Mouse (Mus musculus) natural killer cell, adult 2 months (primary cell): ENCODE results near the gene Gm10097.

ENCODE experiments used
- DNase-seq, 2 experiments: peaks; one replicate each; pipeline ENCODE4 v3.0.0; 2022; ENCODE audit warnings: low spot score in 2 of 2

The Gm10097 gene

DNA sequence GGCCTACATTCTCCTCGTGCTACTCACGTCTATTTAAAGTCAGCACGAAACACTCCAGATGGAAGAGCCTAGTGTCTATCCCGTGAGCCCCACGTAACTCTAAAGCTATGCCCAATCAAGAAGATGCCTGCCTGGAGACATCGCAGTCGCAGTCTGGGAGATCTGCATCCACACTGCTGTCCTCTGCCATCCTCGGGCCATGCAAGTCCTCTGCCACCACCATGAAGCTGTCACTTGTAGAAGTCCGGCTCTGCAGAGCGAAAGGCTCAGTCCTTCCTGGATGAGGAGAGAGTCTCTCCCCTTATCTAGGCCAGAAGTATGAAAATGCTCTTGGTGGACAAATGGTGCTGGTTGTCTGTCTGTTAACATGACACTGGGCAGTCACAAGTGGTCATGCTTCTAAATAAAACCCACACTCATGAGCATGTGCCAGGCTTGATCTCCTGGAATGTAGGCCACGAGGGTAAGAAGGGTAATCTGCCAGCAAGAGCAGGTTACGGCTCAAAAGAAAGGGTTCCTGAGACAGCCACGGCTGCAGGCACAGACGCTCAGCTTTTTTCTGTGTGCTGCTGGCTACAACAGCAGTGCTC is at the start of gene Gm10097:
Gm10097 (plus strand) TSS at position 517 of the 590 bp plus-strand sequence.
- no peak for DNase-seq

DNA sequence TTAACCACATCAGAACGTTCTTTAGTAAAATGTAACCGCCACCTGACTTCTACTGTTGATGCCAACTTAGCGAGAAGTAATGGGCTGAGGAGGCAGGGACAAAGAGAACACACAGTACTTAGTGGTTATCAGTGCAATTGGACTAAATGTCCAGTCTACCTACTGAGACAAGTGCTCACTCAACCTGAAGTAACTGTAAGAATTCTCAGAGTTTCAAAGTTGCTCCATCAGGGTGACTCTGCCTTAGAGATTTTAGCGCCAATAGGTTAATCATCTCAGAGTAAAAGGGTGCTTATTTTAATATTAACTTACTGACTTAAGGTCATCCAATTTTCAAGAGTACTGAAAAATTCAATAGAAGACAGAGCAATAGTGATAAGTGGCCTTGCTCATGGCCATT is 43.1 kb upstream of the Gm10097 start:
- no peak for DNase-seq

DNA sequence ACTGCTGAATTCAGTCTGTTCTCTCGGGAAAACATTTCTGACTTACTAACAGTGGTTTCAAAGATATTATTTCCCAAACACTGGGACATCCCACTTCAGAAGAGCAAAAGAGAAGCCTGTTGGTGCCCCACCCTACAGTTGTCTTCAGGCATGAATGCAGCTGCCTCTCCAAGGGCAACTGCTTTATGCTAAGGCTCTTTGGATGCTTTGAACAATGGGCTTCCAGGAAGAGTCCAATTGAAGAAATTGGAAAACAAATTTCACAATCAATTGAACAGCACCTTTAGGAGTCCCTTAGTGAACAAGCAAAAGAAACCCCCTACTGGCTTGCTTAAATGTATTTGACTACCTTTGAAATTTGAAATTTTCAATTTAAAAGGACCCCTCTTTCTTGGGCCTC is 41.8 kb upstream of the Gm10097 start:
- no peak for DNase-seq

DNA sequence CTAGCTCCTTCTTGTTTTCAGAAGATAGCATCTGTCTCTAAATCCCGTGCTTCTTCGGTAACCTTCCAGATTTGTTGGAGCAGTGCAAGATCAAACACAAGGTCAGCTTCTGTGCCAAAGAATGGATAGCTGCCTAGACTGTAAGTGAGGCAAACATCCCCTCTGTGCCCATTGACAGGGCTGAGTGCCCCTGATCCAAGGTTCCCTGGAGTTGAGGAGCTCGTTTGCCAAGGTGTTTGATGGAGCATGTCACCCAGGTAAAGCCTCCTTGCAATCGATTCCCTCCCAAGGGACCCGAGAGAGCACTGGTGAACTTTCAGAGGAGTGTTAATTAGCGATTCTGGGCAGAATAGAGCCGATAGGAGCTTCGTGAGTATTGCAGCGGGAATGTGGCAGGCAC is 40.7 kb upstream of the Gm10097 start:
- DNase-seq, result no peak

DNA sequence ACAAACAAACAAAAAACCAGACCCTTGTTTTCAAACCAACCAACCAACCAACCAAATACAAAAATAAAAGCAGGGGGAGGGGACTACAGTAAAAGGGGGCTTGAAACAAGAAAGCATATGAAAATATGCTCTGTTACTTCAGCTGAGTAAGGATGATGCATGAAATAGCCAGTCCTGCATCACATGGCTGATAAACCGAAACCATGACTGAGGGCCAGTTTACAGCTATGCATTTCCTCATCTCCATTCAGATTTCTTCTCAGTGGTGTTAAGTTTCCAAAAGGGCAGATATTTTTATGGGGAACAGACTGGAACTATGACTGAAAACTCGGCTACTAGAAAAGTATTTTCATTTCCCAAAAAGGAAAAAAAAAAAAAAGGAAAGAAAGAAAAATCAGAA is 39.8 kb upstream of the Gm10097 start:
- DNase-seq, result no peak

DNA sequence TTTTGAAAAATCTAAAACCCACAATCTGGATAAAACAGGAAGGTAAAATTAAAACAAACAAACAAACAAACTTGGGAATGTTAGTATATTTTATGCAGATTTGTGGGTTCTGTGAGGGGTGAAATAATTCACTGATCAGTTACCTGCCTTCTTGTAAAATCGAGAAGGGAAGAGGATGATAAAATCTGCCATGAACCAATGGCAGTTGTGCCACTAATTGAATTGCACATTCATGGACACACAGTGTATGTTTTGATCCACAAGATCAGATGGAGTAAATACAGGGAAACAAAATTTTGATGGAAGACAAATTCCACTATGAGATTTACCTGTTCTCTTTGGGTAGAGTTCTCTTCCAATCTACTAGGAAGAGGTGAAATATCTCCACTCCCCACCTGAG is 39.1 kb upstream of the Gm10097 start:
- no peak for DNase-seq

DNA sequence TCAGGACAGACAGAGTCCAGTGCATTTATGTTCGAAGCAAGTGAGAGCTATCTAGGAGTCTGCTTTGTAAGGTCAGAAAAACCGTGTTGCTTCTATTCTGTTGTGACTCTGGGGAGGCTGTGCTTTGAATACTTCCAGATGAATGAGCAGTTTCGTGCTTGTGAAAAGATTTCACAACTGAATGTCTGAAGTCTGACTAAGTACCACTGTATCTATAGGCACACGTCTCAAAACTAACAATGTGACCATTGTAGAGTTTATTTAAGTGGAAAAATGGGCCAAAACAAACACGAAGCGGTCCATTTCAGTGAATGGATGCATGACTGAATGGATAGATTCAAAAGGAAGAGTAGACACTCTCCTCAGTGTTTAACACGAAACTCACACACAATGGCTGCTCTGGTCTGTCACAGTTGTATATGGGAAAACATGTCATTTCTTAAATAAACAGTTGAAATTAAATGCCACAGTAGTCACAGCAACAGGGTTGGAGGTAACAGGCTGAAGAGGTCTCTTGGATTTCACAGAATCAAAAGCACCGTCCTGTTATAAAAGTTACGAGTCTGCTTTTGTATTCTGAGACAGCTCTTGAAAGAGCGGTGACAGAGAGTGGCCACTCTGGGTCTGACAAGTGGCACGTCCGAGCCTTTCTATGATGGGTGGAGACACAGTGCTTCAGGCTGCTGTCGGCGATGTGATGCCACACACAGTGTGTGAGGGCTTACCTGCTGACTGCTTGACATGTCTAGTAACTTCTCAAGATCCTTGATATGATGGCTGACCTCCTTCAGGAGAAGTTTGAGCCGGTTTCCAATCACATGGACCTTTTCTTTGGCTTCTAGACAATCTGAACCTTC is 36.6 kb upstream of the Gm10097 start:
- DNase-seq, result no peak

DNA sequence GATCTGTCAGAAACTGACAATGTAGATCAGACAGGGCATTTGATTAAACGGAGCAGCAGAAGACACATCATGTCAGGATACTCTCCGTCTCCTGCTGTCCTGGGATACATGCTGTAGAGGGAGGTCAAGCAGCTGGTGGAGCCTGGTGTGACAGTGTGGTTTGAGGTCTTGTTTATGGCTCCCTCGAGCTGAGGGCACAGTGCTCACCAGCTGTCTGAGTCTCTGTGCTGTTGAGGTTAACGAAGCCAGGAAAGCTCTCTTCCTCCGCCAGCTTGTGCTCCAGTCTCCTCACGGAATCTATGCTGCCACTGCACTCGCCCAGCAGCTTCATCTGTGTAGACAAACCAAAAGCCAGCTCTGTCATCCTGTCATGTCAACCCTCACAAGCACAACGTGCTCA is 27.7 kb upstream of the Gm10097 start:
- DNase-seq, result no peak

DNA sequence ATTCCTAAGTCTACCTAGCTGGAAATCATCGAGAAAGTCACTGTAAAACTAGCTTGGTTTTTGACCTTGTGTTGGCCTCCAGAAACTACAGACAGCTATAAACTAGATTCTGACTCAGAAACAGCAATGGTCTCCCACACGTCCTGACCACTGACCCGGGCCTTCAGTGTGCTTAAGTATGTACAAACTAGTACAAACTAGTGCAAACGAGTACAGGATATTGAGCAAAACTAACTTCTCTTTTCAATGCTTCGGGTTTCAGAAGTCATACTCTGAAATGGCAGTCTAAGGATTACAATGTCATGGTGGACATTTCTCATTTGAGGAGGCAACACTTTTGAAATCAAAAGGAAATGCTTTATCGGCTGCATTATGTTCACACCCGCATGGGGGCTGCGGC is 24.5 kb upstream of the Gm10097 start:
- DNase-seq, result no peak

DNA sequence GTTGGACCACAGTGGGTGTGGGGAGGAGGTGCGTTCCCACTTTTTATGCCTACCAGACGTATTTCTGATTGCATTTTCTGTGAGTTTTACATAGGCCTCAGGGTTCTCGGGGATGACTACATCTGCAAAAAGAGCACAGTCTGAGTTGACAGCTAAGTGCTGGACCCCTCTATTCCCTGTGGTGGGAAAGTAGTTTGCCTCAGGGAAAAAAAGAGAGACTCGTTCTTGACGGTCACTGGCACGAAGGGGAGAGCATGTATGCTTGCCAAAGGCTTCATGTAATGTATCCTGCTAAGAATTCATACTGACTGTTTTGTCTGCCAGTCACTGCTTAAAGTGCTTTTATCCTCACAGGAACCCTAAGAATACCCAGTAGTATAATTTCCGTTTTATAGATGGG is 23.8 kb upstream of the Gm10097 start:
- DNase-seq, result no peak

DNA sequence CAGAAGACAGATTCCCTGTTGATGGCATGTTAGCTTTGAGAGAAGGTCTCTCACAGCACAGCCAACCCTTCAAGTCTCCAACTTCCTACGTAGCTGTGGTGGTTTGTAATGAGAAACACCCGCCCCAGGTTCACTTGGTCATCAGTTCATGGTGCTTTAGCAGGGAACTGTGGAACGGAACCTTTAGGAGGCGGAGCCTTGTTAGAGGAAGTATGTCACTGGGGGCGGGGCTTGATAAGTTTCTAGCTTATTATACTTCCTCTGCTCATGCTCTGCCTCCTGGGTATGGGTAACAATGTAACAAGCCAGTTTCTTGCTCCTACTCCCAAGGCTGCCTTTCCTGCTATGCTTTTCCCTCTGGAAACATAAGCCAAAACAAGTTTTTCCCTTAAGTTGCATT is 23.3 kb upstream of the Gm10097 start:
- no peak for DNase-seq

DNA sequence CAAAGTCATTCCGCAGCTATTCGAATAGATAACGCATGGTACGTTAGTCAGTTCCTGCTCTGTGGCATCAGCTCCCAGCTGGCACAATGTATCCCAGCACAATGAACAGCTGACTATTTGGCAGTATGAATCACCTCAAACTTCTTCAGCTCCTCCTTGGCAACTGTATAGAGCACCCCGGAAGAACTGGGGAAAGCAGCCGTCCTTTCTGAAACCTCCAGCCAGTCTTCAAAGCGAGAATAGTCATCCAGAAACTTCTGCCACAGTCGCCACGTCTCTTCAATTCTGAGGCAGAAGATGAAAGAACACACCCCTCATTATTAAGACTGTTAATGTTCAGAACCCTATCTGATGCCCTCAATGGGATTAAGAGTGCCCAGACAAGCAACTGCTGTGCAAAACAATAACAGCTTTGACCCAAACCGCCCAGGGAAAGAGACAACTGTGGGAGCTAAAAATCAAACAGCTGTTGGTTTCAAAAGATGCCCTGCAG is 12.7 kb upstream of the Gm10097 start:
- no peak for DNase-seq

DNA sequence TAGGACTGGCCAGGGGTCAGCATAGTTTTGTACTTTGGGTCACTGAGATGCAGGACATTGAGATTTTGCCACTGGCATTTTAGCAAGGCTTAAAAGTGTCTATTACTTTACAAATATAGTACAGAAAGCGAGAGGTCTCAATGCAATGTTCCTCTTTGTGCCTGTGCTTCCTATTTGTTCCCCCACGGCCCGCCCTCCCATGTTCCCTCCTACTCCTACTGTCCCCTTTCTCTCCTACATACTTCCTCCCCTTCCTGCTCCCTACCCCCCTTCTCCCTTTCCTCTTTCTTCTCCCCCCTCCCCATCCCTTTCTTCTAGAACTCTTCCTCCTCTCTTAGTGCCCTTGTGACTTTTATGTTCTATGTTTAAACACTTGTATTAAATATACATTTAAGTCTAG is 12.1 kb upstream of the Gm10097 start:
- DNase-seq, result no peak

DNA sequence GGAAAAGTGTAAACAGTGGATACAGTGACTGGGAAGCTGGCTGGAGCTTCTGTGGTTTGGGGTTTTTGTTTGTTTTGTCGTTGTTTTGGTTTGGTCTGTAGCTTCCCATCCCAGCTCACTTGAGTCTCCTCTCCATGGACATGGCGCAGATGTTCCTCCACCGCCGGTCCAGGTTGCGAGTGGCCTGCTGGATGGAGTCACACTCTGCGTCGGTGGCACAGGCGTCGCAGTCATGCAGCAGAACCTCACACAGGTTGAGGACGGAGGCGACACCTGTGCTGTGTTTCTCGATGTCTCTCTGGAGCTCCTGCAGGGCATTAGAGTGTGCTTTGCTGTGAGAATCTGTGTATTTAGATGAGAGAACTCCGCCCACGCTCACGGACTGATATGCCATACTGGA is 11.3 kb upstream of the Gm10097 start:
- no peak for DNase-seq

DNA sequence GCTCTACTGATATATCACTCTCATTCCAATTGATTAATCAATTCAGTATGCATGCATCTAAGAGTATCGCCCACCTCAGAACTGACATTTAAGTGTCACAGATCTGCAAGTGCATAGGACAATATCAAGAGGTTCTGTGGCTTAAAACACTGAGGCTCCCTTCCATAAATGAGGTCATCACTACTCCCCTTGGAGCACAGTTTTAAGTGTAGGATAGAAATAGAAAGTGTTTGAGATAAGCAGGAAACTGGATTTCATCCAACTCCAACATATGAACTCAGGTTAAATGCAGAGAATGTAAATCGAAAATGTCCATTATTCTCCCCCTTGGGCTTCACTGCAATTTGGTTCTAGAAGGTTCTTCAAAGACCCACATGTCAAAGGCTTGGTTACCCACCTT is 10.1 kb upstream of the Gm10097 start:
- DNase-seq, result no peak

DNA sequence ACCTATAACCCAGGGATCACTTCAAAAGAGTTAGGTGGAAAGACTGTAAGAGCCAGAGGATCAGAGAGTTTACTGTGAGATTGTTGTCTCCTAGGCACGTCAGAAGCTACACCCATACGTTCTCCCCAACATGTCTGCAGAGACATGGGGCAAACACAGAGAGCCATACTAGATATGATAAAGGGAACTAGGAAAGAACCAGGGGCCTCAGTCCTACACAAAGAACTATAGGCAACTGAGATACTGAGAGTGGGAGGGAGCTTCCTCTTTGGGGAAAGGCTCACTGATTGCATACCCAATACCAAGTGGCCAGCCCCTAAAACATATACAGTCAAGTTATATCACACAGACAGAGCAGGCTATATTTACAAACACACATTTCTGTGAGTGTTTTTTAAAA is 9.0 kb upstream of the Gm10097 start:
- no peak for DNase-seq

DNA sequence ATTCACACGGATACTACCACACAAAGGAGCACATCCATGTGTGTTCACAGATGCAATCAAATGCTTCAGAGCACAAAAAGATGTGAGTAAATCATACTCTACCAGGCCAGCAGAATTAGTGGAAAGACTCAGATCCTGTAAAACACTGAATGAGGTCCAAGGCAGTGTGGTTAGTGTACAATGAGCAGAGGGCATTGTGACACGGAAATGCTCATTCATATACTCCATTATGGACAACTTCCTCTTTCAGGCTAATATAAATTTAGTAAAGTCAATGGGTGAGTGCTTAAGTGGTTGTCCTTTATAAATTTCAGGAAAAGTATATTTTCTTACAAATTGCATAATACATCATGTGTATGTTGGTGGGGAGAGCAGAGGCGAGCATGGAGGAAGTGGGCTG is 1.9 kb upstream of the Gm10097 start:
- DNase-seq, result no peak

DNA sequence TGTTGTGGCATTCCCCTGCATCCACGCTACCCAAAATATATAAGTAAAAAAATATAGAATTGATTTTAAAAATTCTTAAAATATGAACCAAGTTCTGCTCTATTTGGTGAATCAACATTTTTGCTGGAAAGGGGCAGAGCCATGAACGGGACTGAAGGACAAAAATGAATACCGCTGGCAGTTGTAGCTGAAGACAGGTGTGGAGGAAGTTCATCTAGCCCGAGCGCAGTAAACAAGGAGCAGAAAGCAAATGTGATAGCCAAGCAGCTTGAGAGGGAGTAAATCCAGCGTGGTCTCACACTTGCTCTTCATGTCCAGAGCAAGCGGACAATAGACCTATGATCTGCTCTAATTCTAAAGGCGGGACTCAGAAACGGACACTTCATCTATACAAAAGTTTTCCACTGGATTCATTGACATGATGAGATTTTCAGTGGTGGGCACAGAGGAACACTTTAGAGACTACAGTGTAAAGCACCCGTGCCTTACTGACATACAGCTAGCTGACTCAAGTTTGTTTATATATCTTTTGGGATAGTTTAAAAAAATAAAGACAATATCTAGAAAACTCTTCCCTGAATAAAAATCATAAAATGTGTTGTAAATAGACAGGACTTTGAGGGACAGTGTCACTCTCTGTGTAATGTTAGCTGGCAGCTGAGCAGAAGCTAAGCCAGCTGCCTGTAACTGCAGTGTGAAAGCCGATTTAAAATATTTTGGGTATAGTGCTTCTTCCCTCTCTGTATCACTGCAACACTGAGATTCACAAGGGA is 1.4 kb downstream of the Gm10097 start:
- DNase-seq, result no peak

DNA sequence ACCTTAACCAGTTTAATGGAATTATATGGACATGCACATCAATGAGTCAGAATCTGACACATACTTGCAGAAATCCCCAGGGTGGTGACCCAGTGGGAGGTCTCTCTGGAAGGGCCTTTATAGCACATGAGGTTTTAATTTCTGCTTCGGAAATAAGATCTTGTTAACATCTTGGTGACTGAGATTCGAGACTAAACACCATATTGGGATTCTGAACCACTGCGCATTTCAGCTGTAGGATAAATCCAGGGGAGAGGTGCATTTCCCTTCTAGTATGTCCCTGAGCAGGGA is 1.9 kb downstream of the Gm10097 start:
- DNase-seq, result no peak

DNA sequence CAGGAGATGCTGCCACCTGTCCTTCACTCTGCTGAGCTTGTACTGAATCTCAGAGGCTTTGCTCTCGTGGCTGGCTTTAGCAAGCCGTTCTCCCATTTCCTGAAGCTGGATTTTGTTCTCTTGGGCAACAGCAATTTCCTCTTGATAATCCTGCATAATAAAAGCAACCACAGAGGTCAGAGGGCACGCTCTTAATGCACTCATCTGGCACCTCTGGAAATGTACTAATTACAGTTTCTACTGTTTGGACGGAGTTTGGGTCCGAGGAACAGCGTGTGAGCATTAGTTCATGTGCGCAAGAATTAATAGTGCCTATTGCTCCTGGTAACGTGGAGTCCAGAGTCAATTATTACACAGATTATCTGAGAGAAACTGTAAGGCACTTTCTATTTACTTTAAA is 3.1 kb downstream of the Gm10097 start:
- DNase-seq, result no peak

DNA sequence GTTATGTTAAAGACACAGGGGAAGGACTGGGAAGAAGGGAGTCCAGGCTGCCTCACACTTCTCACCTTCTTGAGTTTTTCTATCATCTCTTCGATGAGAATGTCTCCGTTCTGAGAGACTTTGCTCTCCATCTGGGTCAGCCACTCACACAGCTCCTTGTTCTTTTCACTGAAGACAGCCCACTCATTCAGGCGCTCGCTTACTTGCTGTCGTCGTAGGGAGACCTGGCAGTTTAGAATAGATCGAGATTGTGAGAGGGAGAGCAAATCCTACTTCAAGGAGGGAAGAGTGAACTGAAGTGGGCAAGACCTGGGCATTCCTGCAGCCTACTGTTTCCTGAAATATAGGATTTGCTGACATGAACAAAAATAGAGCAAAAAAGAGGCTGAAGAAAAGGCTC is 6.7 kb downstream of the Gm10097 start:
- DNase-seq, result no peak

DNA sequence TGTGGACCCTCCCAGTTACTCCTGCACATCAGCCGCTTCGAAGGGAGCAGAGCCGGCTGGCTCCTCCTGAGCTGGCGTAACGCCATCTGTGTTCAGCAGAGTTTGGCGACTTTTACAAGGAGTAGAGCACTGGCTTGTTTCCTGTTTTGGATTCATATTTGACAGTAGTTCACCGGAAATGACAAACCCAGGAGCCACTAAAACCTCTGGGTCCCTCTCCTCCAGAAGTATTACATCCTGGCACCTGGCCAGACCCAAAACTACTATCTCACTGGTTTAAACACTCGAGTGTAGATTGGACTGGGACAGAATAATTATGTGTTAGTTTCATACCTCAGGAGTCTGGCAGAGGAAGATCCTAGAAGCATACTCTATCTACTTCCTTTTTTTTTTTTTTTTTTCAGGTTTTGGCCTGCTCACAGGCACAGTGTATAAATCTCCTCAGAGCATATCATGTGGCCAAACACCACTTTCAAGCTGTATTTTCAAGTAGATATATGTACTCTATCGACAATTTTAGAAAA is 11.0 kb downstream of the Gm10097 start:
- DNase-seq, result no peak

DNA sequence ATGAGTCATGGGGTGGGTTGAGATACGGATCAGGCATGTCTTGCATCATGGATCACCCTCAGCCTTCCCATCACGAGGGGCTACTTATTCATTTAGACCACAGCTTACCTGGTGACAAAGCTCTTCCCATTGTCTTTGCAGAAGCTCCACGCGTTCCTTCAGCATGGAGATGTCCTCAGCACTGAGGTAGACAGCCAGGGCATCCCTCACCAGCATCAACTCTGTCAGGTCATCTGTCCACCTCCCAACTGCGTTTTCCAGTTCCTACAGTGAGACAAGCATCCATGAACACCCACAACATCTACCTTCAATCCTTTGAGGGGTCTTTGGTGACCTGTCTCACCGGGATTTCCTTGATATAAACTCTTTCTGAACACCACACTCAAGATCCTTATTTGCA is 14.7 kb downstream of the Gm10097 start:
- no peak for DNase-seq
